Mouse (Mus musculus) brain, embryonic 14.5 days (tissue): Measurements from ENCODE around the gene Tmem248.

Experiments
- CTCF ChIP-seq: fragments of 200-500 bp; IDR thresholded peaks from 2 replicates; pipeline ENCODE4 v1.5.1; 2012; ENCODE audit warnings: inconsistent platforms, mild to moderate bottlenecking, moderate library complexity, borderline replicate concordance; ENCODE audit not compliant: insufficient read depth, insufficient read length; ENCODE audit errors: extremely low read depth
- POLR2A ChIP-seq: fragments of 200-500 bp; IDR thresholded peaks from 2 replicates; pipeline ENCODE4 v1.6.1; 2012; ENCODE audit warnings: mild to moderate bottlenecking, inconsistent platforms, borderline replicate concordance; ENCODE audit not compliant: poor library complexity, insufficient read depth, insufficient read length, severe bottlenecking; ENCODE audit errors: extremely low read depth

GRCm38 (mm10) chr5:130191865-130192264, 25.0 kb upstream of the Tmem248 start:
- no peak for TF ChIP-seq CTCF
- no peak for TF ChIP-seq POLR2A
